Mouse (Mus musculus) limb, embryonic 13.5 days (tissue): ENCODE data around the gene 1700020D05Rik. TPM values are rescaled to one million over a fixed set of nuclear protein-coding genes. Genes with fewer than 3 reads are reported as not detected.

Experiments
- ATAC-seq: fragments of 200-750 bp; cut with Nextera tagmentation; 2 replicates; pipeline ENCODE4 v1.8.0; 2017; ENCODE audit warnings: low read depth, moderate number of reproducible peaks, moderate TSS enrichment; ENCODE audit not compliant: low FRiP score
- H3K27ac ChIP-seq: fragments of 300-500 bp; sonication (generic); 2 replicates; pipeline ENCODE4 v1.5.1; 2015; ENCODE audit warnings: inconsistent platforms, mild to moderate bottlenecking, moderate library complexity
- H3K27me3 ChIP-seq: fragments of 300-500 bp; sonication (generic); 2 replicates; pipeline ENCODE4 v1.6.1; 2015; ENCODE audit warnings: mild to moderate bottlenecking, inconsistent platforms
- H3K36me3 ChIP-seq: fragments of 300-500 bp; sonication (generic); 2 replicates; pipeline ENCODE4 v1.6.1; 2015; ENCODE audit warnings: inconsistent platforms, mild to moderate bottlenecking, moderate library complexity
- H3K4me1 ChIP-seq: fragments of 300-500 bp; sonication (generic); 2 replicates; pipeline ENCODE4 v1.6.1; 2015; ENCODE audit warnings: inconsistent platforms
- H3K4me2 ChIP-seq: fragments of 300-500 bp; sonication (generic); replicated peaks from 2 replicates; pipeline ENCODE4 v1.6.1; 2015; ENCODE audit warnings: inconsistent platforms, mild to moderate bottlenecking, moderate library complexity
- H3K4me3 ChIP-seq: fragments of 300-500 bp; sonication (generic); 2 replicates; pipeline ENCODE4 v1.5.1; 2015; ENCODE audit warnings: moderate library complexity, mild to moderate bottlenecking, inconsistent platforms
- H3K9ac ChIP-seq: fragments of 300-500 bp; sonication (generic); 2 replicates; pipeline ENCODE4 v1.6.1; 2015; ENCODE audit warnings: mild to moderate bottlenecking, inconsistent platforms
- H3K9me3 ChIP-seq: fragments of 300-500 bp; sonication (generic); 2 replicates; pipeline ENCODE4 v1.6.1; 2016; ENCODE audit warnings: inconsistent platforms
- WGBS: fragments of 180-500 bp; shearing (Covaris S2); methylation state at CpG from one replicate; pipeline ENCODE4 v1.1.7; 2015; 5-methylcytosine and 5-hydroxymethylcytosine counted together
- polyA plus RNA-seq: library from polyadenylated mRNA; unstranded; fragments of >200 nt; fragmentation: Nextera tagmentation; extraction: Ambion mirVana; gene quantifications from 2 replicates; pipeline ENCODE4 v1.2.1, GENCODE M21; 2015

The 1700020D05Rik gene
- polyA plus RNA-seq, 1 experiment from 2014 or later, result not detected

DNA sequence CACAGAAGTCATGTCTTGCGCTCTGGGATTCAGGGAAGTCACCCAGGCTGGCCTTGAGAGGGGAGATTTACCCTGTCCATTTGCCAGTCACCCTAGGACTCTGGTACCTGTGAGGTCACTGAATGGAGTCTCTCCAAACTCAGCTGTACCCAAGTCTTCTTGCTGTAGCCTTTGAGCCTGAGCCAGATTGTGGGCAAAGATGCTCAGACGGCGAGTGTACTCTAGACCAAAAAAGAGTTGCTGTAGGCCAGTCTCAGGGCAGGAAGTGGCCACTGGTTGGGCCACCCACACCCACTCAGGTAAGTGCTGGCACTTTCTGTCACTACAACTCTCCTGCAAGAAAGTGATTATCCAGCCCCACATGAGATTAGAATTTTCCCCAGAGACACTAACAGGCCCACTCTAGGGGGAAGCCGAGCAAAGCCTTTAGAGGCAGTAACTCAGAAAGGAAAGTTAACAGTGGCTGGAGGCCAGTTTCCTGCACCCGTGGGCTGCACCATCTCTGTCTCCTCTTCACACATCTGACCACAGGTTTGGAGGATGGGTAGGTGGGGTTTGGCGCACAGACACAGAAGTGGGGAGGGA lies 36.6 kb downstream of the 1700020D05Rik start:
- Histone ChIP-seq H3K9ac (no peak overlapping the region), H3K27ac (no peak overlapping the region), H3K4me1 (peaks cover 7% of the 10 kb centered on the region), H3K4me3 (no peak overlapping the region), H3K9me3 (no peaks in the 10 kb centered on the region), H3K27me3 (no peaks in the 10 kb centered on the region), H3K36me3 (peaks cover 59% of the 10 kb centered on the region), H3K4me2 (no peak overlapping the region)
- ATAC-seq, result no peak
- WGBS, result 91% methylated on average over 6 of the region's 6 CpGs

DNA sequence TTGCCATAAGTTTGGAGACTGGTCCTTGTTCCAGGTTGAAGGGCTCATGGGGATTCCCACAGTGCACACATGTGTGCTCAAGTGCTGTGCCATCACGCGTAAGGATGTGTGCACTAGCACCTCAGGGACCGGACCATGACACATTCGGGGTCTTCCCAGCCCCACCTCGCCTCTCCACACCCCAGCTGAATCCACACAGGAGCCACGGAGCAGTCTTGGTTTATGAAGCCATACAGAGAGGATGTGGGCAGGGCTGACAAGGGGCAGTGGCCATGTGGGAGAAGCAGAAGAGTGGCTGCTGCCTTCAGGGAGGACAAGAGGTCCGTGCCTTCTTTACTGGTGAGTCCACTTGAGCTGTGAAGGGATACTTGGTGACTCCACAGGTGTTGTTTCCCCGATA lies 38.5 kb downstream of the 1700020D05Rik start:
- 94% methylated on average over 8 of the region's 8 CpGs for WGBS
- H3K27me3 ChIP-seq, result no peaks in the 10 kb centered on the region
- no peak for ATAC-seq
- no peaks in the 10 kb centered on the region for H3K9me3 ChIP-seq
- H3K4me2 ChIP-seq, result no peak overlapping the region
- H3K9ac ChIP-seq, result no peak overlapping the region
- H3K27ac ChIP-seq, result no peak overlapping the region
- peaks cover 19% of the 10 kb centered on the region for H3K4me1 ChIP-seq
- no peak overlapping the region for H3K4me3 ChIP-seq
- H3K36me3 ChIP-seq, result peaks cover 64% of the 10 kb centered on the region

DNA sequence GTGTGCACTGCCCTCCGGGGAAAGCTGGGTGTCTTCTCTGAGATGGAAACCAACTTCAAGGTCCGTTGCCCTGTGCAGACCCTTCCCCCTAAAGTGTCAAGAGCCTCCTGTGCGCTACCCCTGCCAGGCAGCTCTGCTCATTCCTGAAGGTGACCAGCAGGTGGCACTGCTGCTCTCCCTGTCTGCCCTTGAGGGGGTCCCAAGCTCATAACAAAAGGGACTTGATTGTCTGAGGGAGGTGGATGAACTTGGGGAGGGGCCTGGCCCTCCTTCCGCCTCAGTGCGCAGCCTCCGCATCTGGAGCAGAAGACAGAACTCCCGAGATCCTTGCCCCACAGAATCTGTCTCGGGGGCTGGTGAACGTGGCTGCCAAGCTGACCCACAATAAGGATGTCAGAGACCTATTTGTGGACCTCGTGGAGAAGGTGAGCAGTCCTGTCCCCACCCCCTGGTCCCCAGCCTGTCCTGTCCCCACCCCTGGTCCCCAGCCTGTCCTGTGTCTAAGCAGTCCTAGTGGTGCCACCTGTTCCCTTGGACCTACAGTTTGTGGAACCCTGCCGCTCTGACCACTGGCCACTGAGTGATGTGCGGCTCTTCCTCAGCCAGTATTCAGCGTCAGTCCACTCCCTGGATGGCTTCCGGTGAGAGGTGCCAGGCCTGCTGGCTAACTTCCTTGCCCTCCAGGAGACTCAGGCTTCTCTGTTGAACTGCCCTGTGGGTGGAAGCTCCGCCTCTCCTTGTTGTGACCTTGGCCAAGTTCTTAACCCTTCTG lies 39.6 kb downstream of the 1700020D05Rik start:
- 0 out of 2 replicates have a peak, but pooled peaks have one; percentile 22 for ATAC-seq
- peak overlapping the region; percentile 55 for H3K4me2 ChIP-seq
- H3K4me3 ChIP-seq, result peak overlapping the region; percentile 28
- H3K9ac ChIP-seq, result peak overlapping the region; percentile 57
- peak overlapping the region; percentile 61; the same call in 1 of the 2 replicates for H3K27ac ChIP-seq
- peaks cover 64% of the 10 kb centered on the region for H3K36me3 ChIP-seq
- no peaks in the 10 kb centered on the region for H3K27me3 ChIP-seq
- H3K9me3 ChIP-seq, result no peaks in the 10 kb centered on the region
- WGBS, result 45% methylated on average over 15 of the region's 15 CpGs
- peaks cover 22% of the 10 kb centered on the region for H3K4me1 ChIP-seq

DNA sequence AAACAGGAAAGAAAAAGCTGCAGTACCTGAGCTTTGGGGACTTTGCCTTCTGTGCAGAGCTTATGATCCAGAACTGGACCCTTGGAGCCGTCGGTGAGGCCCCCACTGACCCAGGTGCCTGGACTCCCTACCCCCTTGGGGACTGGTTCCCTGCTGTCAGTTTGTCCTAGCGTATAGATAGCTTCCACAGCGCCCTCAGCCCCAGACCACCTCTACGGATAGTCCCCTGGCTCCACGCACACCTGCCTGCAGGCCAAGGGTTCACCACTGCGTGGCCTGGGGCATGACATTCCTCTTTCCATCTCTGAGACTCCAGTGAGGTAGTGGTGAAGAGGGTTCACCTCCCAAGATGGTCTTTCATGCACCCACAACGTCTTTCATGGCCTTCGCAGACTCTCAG lies 40.4 kb downstream of the 1700020D05Rik start:
- Histone ChIP-seq H3K4me2 (no peak overlapping the region), H3K36me3 (peaks cover 64% of the 10 kb centered on the region), H3K4me3 (no peak overlapping the region; the same call in 1 of the 2 replicates), H3K27ac (no peak overlapping the region), H3K9me3 (no peaks in the 10 kb centered on the region), H3K9ac (no peak overlapping the region), H3K4me1 (peaks cover 22% of the 10 kb centered on the region), H3K27me3 (no peaks in the 10 kb centered on the region)
- WGBS, result 89% methylated on average over 9 of the region's 9 CpGs
- ATAC-seq, result no peak

DNA sequence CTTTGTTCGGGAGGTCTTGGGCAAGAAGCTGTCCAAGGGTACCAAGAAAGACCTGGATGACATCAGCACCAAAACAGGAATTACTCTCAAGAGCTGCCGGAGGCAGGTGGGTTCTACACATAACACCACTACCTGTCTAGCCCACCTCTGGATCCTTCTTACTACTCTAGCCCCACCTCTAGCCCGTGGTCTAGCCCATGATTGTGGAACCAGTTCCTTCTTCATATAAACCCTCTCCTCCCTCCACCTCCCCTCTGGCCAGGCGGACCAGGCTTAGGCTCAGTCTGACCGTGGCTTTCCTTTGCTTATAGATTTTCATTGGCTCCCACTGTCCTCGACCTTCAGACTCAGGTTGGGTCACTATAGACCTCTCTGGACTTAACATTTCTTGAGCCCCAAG lies 42.2 kb downstream of the 1700020D05Rik start:
- Histone ChIP-seq H3K27me3 (no peaks in the 10 kb centered on the region), H3K9ac (peak overlapping the region; percentile 81), H3K4me3 (peak overlapping the region; percentile 73), H3K27ac (no peak overlapping the region), H3K4me1 (peaks cover 32% of the 10 kb centered on the region), H3K4me2 (peak overlapping the region; percentile 97), H3K9me3 (no peaks in the 10 kb centered on the region), H3K36me3 (peaks cover 47% of the 10 kb centered on the region)
- 92% methylated on average over 6 of the region's 6 CpGs for WGBS
- ATAC-seq, result no peak

DNA sequence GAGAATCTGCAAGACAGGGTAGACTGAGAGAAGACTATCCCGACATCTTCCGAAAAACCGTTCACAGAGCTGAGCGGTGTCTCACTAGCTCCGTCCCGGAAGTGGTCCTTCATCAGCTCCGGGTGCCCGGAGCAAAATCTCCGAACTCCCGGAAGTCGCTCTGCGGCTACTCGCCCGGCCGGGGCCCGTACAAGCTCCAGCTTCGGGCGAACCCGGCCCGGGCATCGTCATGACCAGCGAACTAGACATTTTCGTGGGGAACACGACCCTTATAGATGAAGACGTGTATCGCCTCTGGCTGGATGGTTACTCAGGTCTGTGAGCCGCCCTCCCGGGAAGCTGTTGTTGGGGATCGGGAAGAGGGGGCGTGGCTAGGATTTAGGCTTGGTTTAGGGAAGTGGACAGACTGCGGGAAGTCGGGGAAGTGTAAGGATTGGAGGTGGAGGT lies 43.1 kb downstream of the 1700020D05Rik start, which contains the start of gene Fibp:
Gene Fibp, plus strand, starts transcription at position 151 of the 447 bp plus-strand sequence.
- Histone ChIP-seq H3K9me3 (no peaks in the 10 kb centered on the region), H3K27me3 (no peaks in the 10 kb centered on the region), H3K4me3 (peak within 1 kb of the TSS; percentile 73), H3K9ac (peak within 1 kb of the TSS; percentile 81), H3K27ac (peak within 1 kb of the TSS; percentile 69; the same call in 1 of the 2 replicates), H3K36me3 (peaks cover 38% of the 10 kb centered on the region), H3K4me2 (peak within 1 kb of the TSS; percentile 97), H3K4me1 (peaks cover 41% of the 10 kb centered on the region)
- ATAC-seq, result peak; percentile 60
- under 1% methylated on average over 32 of the region's 32 CpGs for WGBS

DNA sequence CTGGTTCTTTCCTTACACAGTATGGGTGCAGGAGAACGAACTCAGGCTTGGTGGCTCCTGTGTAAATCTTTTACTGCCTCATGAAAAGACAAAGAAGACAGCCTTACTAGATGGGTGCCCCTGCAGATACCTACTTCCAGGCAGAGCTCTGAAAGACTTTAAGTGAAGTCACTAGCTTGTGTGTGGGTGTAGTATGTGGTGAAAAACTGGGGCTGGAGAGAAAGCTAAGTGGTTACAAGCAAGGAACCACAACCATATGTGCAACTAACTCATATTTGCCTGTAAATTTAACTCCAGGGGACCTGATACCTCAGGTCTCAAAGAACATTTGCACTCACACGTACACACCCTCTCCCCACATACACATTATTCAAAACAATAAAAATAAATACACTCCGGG lies 43.7 kb downstream of the 1700020D05Rik start:
- 17% methylated on average over 3 of the region's 3 CpGs for WGBS

DNA sequence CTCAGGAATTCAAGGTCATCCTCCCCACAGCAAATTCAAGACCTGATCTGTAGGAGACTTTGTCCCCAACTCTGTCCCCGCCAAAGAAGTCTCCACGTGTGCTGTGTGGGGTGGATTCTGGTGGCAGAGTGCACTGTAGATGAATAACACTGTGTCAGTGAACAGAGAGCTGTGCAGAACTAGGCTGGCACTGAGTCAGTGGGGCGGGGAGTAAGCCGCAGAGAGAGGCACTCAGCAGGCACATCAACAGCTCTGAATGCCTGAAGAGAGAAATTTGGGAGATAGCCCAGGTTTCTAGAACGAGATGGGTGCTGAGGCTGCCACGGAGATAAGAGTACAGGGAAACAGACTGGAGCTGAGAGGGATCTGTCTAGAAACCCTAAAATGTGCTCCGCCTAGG lies 44.6 kb downstream of the 1700020D05Rik start:
- Histone ChIP-seq H3K4me1 (peaks cover 45% of the 10 kb centered on the region), H3K9me3 (no peaks in the 10 kb centered on the region)

More for the DNA sequence above, 43.7 kb downstream of the 1700020D05Rik start:
- H3K4me1 ChIP-seq, result peaks cover 47% of the 10 kb centered on the region
- peak overlapping the region; percentile 81 for H3K9ac ChIP-seq
- peak overlapping the region; percentile 97 for H3K4me2 ChIP-seq
- no peaks in the 10 kb centered on the region for H3K9me3 ChIP-seq
- H3K27me3 ChIP-seq, result no peaks in the 10 kb centered on the region
- H3K27ac ChIP-seq, result peak overlapping the region; percentile 69; the same call in 1 of the 2 replicates
- peak overlapping the region; percentile 73 for H3K4me3 ChIP-seq
- no peak for ATAC-seq
- peaks cover 33% of the 10 kb centered on the region for H3K36me3 ChIP-seq

DNA sequence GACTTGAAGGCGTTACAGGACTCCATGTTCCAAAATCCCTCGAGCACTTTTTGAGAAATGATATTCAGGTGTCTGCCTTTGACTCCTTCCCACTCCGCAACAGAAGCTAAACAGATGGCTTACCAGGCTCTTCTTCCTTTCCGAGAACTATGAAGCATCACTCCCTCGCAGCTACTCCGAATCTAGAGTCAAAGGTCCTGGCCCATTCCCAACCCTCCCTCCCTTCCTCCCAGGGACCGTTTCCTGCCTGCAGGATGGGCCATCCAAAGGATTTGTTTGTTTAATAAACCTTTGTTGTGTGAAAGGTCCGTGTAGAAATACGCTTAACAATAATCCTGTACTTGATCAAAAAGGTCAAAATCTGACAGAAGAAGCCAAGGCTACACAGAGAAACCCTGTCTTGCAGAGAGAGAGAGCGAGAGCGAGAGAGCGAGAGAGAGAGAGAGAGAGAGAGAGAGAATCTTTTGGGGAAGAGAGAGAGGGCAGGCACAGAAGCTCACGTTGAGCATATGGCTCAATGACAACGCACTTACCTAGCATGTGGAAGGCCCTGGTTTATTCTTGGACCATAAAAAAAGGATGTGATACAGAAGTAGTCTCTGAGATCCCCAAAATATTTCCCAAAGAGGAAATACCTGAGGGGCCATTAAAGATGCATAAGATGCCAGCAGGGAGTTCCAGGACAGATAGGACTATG lies 45.7 kb downstream of the 1700020D05Rik start, which contains the start of gene Ccdc85b:
Gene Ccdc85b, minus strand, starts transcription at position 149 of the 697 bp plus-strand sequence.
- peak within 1 kb of the TSS; percentile 87 for H3K9ac ChIP-seq
- no peaks in the 10 kb centered on the region for H3K9me3 ChIP-seq
- peaks cover 43% of the 10 kb centered on the region for H3K4me1 ChIP-seq
- no peaks in the 10 kb centered on the region for H3K27me3 ChIP-seq
- H3K4me3 ChIP-seq, result peak within 1 kb of the TSS; percentile 82
- peaks cover 25% of the 10 kb centered on the region for H3K36me3 ChIP-seq
- ATAC-seq, result peak; percentile 1; the same call in 1 of the 2 replicates
- 20% methylated on average over 14 of the region's 14 CpGs for WGBS
- H3K27ac ChIP-seq, result peak within 1 kb of the TSS; percentile 85
- peak within 1 kb of the TSS; percentile 99 for H3K4me2 ChIP-seq

More for the DNA sequence above, 44.6 kb downstream of the 1700020D05Rik start:
- ATAC-seq, result no peak
- Histone ChIP-seq H3K27ac (no peak overlapping the region), H3K4me3 (no peak overlapping the region), H3K9ac (no peak overlapping the region), H3K4me2 (no peak overlapping the region), H3K27me3 (no peaks in the 10 kb centered on the region), H3K36me3 (peaks cover 33% of the 10 kb centered on the region)
- 76% methylated on average over 7 of the region's 7 CpGs for WGBS

DNA sequence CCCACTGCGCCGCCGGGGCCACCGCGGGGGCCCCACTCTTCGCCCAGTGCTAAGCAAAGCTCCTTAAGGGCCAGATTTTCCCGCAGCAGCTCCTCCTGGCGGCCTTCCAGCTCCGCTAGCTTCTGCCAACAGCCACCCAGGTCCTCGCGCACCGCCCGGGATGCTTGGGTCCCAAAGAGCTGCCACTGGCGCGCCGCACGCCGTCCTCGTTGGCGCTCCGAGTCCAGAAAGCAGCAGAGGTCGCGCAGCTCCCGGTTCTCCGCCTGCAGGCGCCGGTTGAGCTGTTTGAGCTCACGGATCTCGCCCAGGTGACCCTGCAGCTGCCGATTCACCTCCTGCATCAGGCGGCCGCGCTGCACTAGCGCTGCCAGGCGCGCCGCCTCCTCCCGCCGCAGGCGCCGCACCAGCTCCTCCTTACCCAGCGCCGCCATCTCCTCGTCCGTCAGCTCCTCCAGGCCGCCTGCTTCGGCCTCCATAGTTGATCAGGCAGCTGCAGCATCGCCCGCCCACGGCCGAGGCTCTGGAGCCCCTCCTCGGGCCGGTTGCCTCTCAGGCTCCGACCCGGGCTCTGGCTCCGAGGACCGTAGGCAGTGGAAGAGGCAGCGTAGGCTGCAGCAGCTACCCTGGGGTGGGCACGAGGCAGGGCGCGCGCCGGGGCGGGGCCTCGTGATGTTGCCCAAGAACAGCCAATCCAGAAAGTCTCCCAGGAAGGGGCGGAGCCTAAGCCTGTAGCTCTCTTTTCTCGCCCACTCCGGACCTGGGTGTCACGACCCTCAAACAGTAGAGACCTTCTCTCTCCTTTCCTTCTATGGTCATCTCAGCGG lies 46.5 kb downstream of the 1700020D05Rik start:
- Histone ChIP-seq H3K4me1 (peaks cover 43% of the 10 kb centered on the region), H3K9ac (peak overlapping the region; percentile 87), H3K36me3 (peaks cover 18% of the 10 kb centered on the region), H3K9me3 (no peaks in the 10 kb centered on the region), H3K4me2 (peak overlapping the region; percentile 99), H3K27me3 (no peaks in the 10 kb centered on the region), H3K27ac (peak overlapping the region; percentile 85), H3K4me3 (peak overlapping the region; percentile 82)
- WGBS, result under 1% methylated on average over 70 of the region's 70 CpGs
- peak; percentile 90 for ATAC-seq

DNA sequence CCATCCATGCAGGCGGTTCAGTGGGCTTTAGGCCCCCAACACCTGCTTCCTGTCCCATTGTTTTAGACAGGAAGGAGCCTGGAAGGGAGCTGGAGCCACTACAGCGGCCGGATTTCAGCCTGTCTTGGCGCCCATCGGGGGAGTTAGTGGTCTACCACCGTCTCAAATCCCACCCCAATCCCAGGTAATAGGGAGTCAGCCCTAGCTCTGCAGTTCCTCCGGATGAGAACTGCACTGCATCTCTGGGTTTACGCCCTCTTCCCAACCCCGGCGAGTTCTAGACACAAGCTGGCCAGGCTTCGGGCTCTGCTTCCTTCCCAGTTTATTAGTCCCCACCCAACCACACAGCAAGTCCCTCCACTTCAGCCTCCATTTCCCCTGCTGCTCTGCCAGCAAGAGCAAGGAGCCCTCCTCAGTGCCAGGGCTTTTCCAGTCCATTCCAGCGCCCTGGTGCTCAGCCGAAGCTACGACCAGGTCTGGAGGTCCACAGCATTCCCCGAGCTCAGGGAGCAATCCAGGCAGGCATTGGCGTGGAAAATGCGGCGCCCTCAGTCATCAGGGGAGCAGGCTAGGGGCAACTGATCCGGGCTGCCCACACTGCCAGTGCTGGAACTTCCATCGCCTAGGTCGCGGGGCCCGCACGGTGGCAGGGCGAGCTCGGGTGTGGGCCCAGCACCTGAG lies 47.2 kb downstream of the 1700020D05Rik start:
- WGBS, result 2% methylated on average over 26 of the region's 26 CpGs
- ATAC-seq, result no peak
- peak overlapping the region; percentile 87 for H3K9ac ChIP-seq

More for the DNA sequence above, 47.2 kb downstream of the 1700020D05Rik start:
- Histone ChIP-seq H3K4me3 (peak overlapping the region; percentile 82), H3K36me3 (peaks cover 13% of the 10 kb centered on the region), H3K27me3 (no peaks in the 10 kb centered on the region), H3K27ac (peak overlapping the region; percentile 85), H3K4me2 (peak overlapping the region; percentile 99), H3K9me3 (no peaks in the 10 kb centered on the region), H3K4me1 (peaks cover 38% of the 10 kb centered on the region)
